Mouse (Mus musculus): ENCODE results near the gene Amn.
A peak's percentile ranks its signal among the peaks of the same experiment; 100 is the strongest.

Amn gene

GRCm38 (mm10) chr12:111271406-111271805 is 511 bp downstream of the Amn start:
- DNase-seq: no peak

DNA sequence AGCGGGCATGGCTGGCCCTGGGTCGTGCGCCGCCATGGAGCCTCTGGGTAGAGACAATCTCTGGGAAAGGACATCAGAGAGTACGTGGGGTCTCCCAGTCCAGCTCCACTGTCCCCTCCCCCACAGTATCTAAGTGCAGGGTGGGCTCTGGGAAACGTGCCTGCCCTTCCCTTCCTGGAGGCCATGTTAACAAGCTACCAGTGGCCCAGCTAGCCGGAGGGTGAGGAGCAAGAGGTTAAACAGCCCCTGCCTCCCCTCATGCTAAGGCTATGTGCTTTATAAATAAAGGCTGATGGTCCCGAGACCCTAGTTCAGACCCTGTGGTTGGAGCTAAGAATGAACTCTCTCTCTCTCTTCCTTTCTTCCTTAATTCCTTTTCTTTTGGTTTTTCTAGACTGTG is 1.1 kb downstream of the Amn start:
- DNase-seq: no peak

GRCm38 (mm10) chr12:111272420-111272819 is 1.5 kb downstream of the Amn start:
- peak; percentile 75 for DNase-seq

DNA sequence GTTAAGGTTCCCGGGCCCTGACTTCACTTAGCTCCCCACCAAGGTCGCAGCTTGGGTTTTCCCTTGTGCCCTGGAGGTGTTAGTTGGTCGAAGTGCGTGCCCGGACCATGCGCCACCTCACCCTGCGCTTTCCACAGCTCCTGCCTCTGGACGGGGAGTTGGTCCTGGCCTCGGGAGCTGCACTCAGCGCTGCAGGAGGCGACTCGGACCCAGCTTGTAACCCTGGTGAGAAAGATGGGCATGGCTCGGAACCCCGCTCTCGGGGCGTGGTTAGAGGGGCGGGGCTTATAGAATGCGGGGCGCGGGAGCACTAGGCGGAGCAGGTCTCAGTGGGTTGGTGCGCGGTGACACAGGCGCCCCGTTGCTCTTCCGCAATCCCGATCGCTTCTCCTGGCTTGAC is 3.1 kb downstream of the Amn start:
- no peak for DNase-seq

DNA sequence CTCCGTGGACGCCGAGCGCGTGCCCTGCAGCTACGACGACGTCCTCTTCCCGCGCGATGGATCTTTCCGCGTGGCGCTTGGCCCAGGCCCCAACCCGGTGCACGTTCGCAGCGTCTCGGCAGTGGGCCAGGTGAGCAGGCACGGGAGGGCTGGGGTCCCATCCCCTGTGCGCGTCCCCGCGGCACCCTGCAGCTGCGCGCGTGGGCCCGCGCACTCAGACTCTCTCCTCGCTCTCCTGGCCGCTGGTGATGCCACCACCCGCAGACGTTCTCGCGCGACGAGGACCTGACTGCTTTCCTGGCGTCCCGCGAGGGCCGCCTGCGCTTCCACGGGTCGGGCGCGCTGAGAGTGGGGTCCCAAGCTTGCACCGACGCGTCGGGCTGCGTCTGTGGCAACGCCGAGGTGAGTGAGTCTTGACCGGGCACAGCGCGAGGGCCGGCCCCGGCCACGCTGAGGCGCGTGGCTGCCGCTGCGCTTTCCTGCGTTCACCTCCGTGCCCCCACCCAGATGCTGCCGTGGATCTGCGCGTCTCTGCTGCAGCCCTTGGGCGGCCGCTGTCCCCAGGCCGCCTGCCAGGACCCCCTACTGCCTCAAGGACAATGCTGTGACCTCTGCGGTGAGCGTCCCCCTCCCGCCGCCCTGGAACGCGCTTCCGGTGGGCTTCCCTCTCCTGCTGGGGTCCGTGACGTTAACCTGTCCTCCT is 3.7 kb downstream of the Amn start:
- DNase-seq: no peak

GRCm38 (mm10) chr12:111275150-111275841 is 4.4 kb downstream of the Amn start:
- DNase-seq: no peak

DNA sequence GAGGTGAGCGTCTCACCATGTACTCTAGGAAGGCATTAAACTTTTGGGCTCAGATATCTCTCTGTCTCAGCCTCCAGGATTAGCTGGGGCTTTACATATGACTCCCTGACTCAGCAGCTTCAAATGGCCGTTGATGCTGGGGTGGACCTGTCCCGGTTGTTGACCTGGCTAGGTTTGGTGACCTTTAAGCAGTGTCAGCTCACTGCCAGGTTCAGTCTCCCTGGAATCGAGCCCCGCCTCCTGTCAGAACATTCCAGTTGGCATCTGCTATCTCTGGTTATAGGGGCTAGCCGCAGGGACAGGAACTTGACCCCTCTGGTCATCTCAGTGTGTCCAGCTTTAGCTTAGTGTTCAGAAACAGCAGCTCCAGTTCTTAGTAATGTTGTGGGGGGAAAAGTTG is 5.5 kb downstream of the Amn start:
- DNase-seq: peak; percentile 51

DNA sequence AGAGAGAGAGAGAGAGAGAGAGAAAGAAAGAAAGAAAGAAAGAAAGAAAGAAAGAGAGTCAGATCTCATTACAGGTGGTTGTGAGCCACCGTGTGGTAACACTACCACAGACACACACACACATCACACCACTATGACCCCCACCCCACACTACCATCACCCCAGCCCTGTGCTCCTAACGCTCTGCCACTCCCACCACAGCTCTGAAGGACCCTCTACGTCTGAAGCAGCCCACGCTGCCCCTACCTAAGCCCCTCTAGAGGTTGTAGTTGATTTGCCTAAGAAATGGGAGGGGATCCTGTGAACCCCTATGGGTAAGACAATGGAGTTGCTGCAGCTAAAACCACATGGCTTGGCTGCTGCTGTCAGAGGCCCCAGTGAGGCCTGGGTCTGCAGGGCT is 12.7 kb downstream of the Amn start:
- DNase-seq: no peak

DNA sequence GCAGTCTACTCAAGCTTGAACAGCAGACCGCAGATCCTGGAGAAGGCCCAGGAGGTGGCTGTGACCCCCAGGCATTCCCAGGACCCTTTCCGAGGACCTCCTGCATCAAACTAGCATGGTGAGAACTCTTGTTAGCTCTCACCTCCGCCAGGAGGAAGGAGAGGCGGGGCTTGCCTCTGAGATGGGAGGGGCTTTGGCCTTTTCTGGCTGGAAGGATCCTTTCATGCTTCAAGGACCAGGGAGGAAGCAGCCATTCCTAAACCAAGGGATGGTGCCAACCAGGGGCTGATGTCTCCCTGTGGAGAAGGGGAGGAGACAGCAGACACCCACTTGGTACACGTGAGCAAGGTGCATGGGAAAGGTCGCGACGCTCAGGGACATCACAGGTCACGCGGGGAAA is 13.6 kb downstream of the Amn start:
- no peak for DNase-seq

DNA sequence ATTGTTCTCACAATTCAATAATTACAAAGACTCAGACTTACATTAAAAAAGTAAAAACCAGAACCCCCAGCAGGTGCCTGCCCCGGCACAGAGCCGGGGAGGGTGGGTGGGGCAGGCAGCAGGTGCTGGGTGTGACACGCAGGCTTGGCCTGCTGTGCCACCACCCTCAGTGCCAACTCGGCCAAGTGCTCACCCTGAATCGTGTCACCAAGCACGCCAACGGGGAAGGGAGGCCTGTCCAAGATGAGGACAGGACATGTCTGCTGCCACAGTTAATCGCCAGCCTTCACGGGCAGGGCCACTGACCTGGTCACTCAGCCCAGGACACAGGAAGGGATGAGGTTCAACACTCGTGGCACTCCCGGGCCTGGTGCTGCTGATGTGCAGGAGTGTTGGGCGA is 22.1 kb downstream of the Amn start:
- DNase-seq: no peak

GRCm38 (mm10) chr12:111301322-111302017 is 30.6 kb downstream of the Amn start:
- DNase-seq: no peak

GRCm38 (mm10) chr12:111302018-111302345 is 31.1 kb downstream of the Amn start:
- no peak for DNase-seq

DNA sequence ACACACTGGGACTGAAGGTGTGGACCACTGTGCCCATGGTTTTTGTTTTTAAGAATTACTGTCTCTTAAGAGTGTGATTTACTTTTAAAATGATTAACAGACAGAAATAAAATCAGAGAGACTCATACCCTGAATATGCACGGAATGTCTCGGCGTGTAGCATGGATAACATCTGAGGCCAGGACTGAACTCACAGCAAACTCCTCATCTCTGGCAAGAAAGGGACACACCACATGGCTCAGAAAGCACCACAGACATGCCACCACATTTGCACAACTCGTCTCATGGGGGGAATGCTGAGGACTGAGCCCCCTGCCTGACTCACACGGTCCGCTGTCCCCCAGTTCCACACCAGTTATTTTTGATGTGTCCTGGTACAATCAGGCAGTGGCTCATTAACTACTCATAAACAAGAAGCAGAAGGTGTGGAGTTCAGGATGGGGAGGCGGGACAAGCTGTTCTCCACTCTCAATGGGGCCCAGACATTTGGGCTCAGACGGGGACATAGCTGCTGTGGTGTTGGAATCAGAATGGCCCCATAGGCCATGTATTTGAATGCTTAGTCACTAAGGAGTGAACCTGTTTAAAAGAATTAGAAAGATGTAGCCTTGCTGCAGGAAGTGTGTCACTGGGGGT is 32.9 kb downstream of the Amn start:
- DNase-seq: no peak

- no peak for DNase-seq
Observed at GRCm38 (mm10) chr12:111306821-111307220, 35.9 kb downstream of the Amn start.

- DNase-seq: no peak
Observed at GRCm38 (mm10) chr12:111309256-111309655, 38.4 kb downstream of the Amn start.

GRCm38 (mm10) chr12:111309931-111310330 is 39.0 kb downstream of the Amn start:
- no peak for DNase-seq

GRCm38 (mm10) chr12:111311775-111312174 is 40.9 kb downstream of the Amn start:
- no peak for DNase-seq

DNA sequence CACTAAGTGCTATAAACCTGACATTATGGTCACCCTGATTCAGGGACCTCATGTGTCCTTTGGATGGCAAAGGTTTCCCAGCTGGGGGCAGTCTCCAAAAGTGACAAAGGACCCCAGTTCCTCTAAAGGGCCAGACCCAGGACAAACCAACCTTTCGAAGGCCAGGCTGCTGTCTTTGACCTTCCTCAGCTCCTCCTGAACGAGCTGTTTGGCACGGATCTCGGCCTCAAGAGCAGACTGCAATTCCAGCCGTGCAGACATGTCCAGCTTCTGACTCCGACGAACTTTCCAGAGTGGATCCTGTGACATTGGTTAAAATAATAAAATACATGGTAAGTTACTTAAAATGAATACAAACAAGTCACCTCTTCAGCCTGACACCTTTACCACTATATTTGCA is 43.4 kb downstream of the Amn start:
- DNase-seq: no peak

DNA sequence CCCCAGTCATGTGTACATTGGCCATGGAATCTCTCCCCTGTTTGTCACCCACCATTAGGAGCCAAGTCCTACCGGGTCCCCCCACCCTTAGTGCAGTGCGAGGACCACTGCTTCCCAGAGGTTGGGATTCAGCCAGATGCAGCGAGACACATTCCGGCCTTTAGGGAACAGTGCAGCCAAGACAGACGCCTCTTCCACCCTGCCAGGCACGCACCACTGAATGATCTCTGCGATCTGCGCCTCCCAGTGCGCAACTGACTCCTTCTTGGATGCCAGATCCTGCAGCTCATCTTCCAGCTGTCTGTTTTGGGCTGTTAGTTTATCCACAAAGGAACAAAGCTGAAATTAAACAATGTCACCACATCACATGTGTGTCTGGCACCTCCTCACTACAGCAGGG is 46.8 kb downstream of the Amn start:
- no peak for DNase-seq

GRCm38 (mm10) chr12:111320549-111320948 is 49.7 kb downstream of the Amn start:
- DNase-seq: no peak

GRCm38 (mm10) chr12:111321832-111322231 is 50.9 kb downstream of the Amn start:
- DNase-seq: no peak

DNA sequence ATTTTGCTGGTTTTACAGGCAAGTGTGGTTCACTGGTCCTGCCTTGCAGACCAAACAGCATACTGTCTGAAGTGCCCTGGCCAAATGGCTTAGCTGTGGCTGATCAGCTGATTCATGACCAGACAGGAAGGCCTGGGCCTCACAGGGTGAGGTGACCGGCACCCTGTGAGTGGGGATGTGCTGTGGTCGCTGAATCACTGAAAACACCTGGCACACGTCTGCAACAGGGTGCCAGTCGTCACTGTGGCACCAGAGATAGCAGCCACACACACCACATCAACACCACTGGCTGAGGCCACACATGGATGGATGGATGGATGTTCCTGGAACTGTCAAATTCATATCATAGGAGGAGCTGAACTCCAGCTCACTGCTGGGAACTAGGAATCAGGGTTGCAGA is 52.5 kb downstream of the Amn start:
- no peak for DNase-seq

DNA sequence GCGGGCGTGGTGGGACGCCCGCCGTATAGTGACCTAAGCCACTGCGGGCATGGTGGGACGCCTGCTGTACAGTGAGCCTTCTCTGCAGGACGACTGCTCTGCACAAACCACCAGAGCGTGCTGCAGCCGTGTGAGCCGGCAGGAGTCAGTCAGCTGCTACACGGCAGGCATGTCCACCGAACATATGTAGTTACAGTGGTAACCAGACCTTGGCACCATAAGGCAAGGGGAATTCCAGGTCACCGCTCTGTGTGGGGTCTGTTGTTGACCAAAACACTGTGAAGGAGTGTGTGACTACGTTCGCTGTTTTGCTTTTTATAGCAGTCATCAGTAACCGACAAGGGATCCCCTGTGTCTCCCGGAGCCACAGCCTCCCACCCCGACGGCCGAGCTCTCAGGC is 53.6 kb downstream of the Amn start:
- DNase-seq: no peak

- no peak for DNase-seq
Observed at GRCm38 (mm10) chr12:111324949-111325348, 54.1 kb downstream of the Amn start.
